8 mouse cellular contexts compared by ENCODE assay signal in the genomic region with DNA sequence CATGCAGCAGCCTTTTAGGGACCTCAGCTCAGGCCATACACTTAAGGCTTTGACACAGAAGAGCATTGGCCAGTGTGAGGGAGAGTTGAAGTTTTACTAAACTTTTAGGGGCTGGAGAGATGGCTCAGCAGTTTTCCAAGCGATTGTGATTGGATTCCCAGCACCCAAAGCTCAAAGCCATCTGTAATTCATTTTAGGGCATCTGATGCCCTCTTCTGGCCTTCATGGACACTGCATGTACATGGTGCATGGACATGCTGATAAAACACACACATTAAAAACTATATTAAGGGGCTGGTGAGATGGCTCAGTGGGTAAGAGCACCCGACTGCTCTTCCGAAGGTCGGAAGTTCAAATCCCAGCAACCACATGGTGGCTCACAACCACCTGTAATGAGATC. TPM values are rescaled to one million over a fixed set of nuclear protein-coding genes. Genes with fewer than 3 reads are reported as not detected.
A peak's percentile ranks its signal among the peaks of the same experiment; 100 is the strongest.
DNase-seq lines count a peak whose midpoint lies in the region; ATAC-seq and TF ChIP-seq lines count a peak whose summit lies in the region.
"Had no signal": no experiment of that assay in that cellular context is flagged by ENCODE, and none has a peak within 500 bp of the region (broad histone marks: within the 10 kb centered on the region; RNA-seq: fewer than 3 reads in every experiment).

No protein-coding gene starts in this region.

- 64% methylated on average over 4 of the region's 4 CpGs for WGBS in lung, adult 2 months
- WGBS in midbrain, embryonic 10.5 days: 73% methylated on average over 4 of the region's 4 CpGs
- 73% methylated on average over 4 of the region's 4 CpGs for WGBS in hindbrain, embryonic 12.5 days

- H3K9me3 ChIP-seq in midbrain, embryonic 10.5 days (replicated peaks): peaks cover 7% of the 10 kb centered on the region
- 0 out of 2 replicates have a peak, but pooled peaks cover 11% of the 10 kb centered on the region for H3K9me3 ChIP-seq in hindbrain, embryonic 12.5 days (replicated peaks)

- no peak overlapping the region for H3K27ac ChIP-seq in midbrain, embryonic 10.5 days (replicated peaks)
- no peak overlapping the region for H3K27ac ChIP-seq in hindbrain, embryonic 12.5 days
- H3K27ac ChIP-seq: embryonic facial prominence, embryonic 13.5 days had no signal

- no peak overlapping the region for H3K4me2 ChIP-seq in hindbrain, embryonic 12.5 days (replicated peaks)
- H3K4me2 ChIP-seq: embryonic facial prominence, embryonic 13.5 days had no signal

- no peaks in the 10 kb centered on the region for H3K36me3 ChIP-seq in midbrain, embryonic 10.5 days
- no peaks in the 10 kb centered on the region for H3K36me3 ChIP-seq in hindbrain, embryonic 12.5 days
- H3K36me3 ChIP-seq: embryonic facial prominence, embryonic 13.5 days had no signal

- peak; percentile 42 for DNase-seq in left cerebral cortex, postnatal 4 days
- DNase-seq in left cerebral cortex, postnatal 10 days (ENCODE audit: extremely low spot score in 1 of 2, low spot score in 2 of 2): no peak
- DNase-seq in MEL-GATA-1-ER (ENCODE audit: extremely low read depth, low read depth): peak; percentile 62
- peak; percentile 49 for DNase-seq in cerebellum, adult 8-10 months
- peak; percentile 46 for DNase-seq in lung, adult 2 months
- no peak for DNase-seq in midbrain, embryonic 10.5 days (ENCODE audit: low spot score)

- no peaks in the 10 kb centered on the region for H3K4me1 ChIP-seq in lung, adult 2 months (ENCODE audit: control insufficient read depth, insufficient read depth, low read length)
- 0 out of 2 replicates have a peak, but pooled peaks cover 2% of the 10 kb centered on the region for H3K4me1 ChIP-seq in midbrain, embryonic 10.5 days
- H3K4me1 ChIP-seq in hindbrain, embryonic 12.5 days: peaks cover under 1% of the 10 kb centered on the region; the same call in 1 of the 2 replicates
- H3K4me1 ChIP-seq: embryonic facial prominence, embryonic 13.5 days had no signal

- no peak overlapping the region for H3K4me3 ChIP-seq in lung, adult 2 months (replicated peaks; ENCODE audit: extremely low read depth, low read depth, low read length)
- H3K4me3 ChIP-seq in midbrain, embryonic 10.5 days: no peak overlapping the region
- no peak overlapping the region for H3K4me3 ChIP-seq in hindbrain, embryonic 12.5 days
- H3K4me3 ChIP-seq: embryonic facial prominence, embryonic 13.5 days had no signal

- no peak for TF ChIP-seq POLR2A in lung, adult 2 months (IDR thresholded peaks at IDR 0.05; ENCODE audit: borderline replicate concordance, extremely low read depth, low read depth, low read length)

- no peak overlapping the region for H3K9ac ChIP-seq in hindbrain, embryonic 12.5 days
- H3K9ac ChIP-seq: embryonic facial prominence, embryonic 13.5 days had no signal

- no peak for ATAC-seq in hindbrain, embryonic 12.5 days (ENCODE audit: low FRiP score)

- intact Hi-C loops in left cerebral cortex, postnatal 4 days (cut with DNase I): loop anchor here (5.0 to 10.0 kb wide), 2 partner anchors 64 to 156 kb away; a partner anchor contains a TSS
- intact Hi-C loops in left cerebral cortex, postnatal 10 days (cut with DNase I): loop anchor here (2.0 to 10.0 kb wide), 2 partner anchors 62 to 176 kb away; a partner anchor contains a TSS

- 0 out of 2 replicates have a peak, but pooled peaks have one; percentile 2 for TF ChIP-seq CTCF in lung, adult 2 months (IDR thresholded peaks at IDR 0.05; ENCODE audit: insufficient read depth, low read length)

- no peaks in the 10 kb centered on the region for H3K27me3 ChIP-seq in midbrain, embryonic 10.5 days (ENCODE audit: low read depth, poor library complexity, severe bottlenecking)
- H3K27me3 ChIP-seq in hindbrain, embryonic 12.5 days: no peaks in the 10 kb centered on the region
- H3K27me3 ChIP-seq: embryonic facial prominence, embryonic 13.5 days had no signal

RNA-seq across cellular contexts. Expression of a gene that starts 4.8 kb away (rescaled TPM):
- 10 to 100 TPM; 78.9 to 82.4 TPM for total RNA-seq in left cerebral cortex, postnatal 4 days (2021)
- 100 to 1,000 TPM; 121 to 123 TPM for total RNA-seq in left cerebral cortex, postnatal 10 days (2021)
- polyA plus RNA-seq in lung, adult 2 months (2012; rRNA removed): 7.0 and 8.6 TPM in 2 replicates
- 9.9 and 11.7 TPM in 2 replicates for polyA plus RNA-seq in midbrain, embryonic 10.5 days (2016; fragmentation: Nextera tagmentation; extraction: Ambion mirVana)
- 19.6 and 23.0 TPM in 2 replicates for polyA plus RNA-seq in hindbrain, embryonic 12.5 days (2016; fragmentation: Nextera tagmentation; extraction: Ambion mirVana)

RNA-seq across cellular contexts. Expression of a gene that starts 37.8 kb away (rescaled TPM):
- total RNA-seq in left cerebral cortex, postnatal 4 days (2021): 10 to 100 TPM; 11.5 to 13.1 TPM
- total RNA-seq in left cerebral cortex, postnatal 10 days (2021): 1 to 10 TPM; 6.6 TPM
- polyA plus RNA-seq in lung, adult 2 months (2012; rRNA removed): 2.0 and 2.2 TPM in 2 replicates
- polyA plus RNA-seq in midbrain, embryonic 10.5 days (2016; fragmentation: Nextera tagmentation; extraction: Ambion mirVana): 17.3 and 19.3 TPM in 2 replicates
- 12.3 and 13.8 TPM in 2 replicates for polyA plus RNA-seq in hindbrain, embryonic 12.5 days (2016; fragmentation: Nextera tagmentation; extraction: Ambion mirVana)

Comparison
In these comparisons a context has a peak if more than half of its experiments do, and no peak if none do; other contexts are left out.
1. DNase-seq: peak in left cerebral cortex, postnatal 4 days (single experiment), MEL-GATA-1-ER (single experiment), cerebellum, adult 8-10 months (single experiment) and lung, adult 2 months (single experiment); none in left cerebral cortex, postnatal 10 days (0 of 2) and midbrain, embryonic 10.5 days (single experiment).